Comparison of ENCODE assay signal across 15 mouse cellular contexts in genomic region chr15:25947383-25947782, GRCm38 (mm10).
"Had no signal": no experiment of that assay in that cellular context is flagged by ENCODE, and none has a peak within 500 bp of the region (broad histone marks: within the 10 kb centered on the region; RNA-seq: fewer than 3 reads in every experiment).

No protein-coding gene starts in this region.

- H3K9me3 ChIP-seq: limb, embryonic 15.5 days; liver, embryonic 13.5 days; midbrain, embryonic 13.5 days; neural tube, embryonic 15.5 days had no signal

- H3K27ac ChIP-seq: kidney, postnatal 0 days; limb, embryonic 15.5 days; liver, embryonic 13.5 days; midbrain, embryonic 13.5 days; neural tube, embryonic 15.5 days; stomach, postnatal 0 days had no signal

- H3K4me3 ChIP-seq: limb, embryonic 15.5 days; liver, embryonic 13.5 days; midbrain, embryonic 13.5 days; myocyte; neural tube, embryonic 15.5 days had no signal

- H3K4me1 ChIP-seq: limb, embryonic 15.5 days; neural tube, embryonic 15.5 days had no signal

- DNase-seq: kidney, adult 2 months; kidney, postnatal 36 days; layer of hippocampus, adult 9-11 months; layer of hippocampus, postnatal 36 days; liver, embryonic 13.5 days; lung, adult 18-20 months; right cerebral cortex, adult 18-20 months; right cerebral cortex, postnatal 25 days; thymus, postnatal 4 days had no signal

- H3K4me2 ChIP-seq: limb, embryonic 15.5 days; liver, embryonic 13.5 days; midbrain, embryonic 13.5 days; neural tube, embryonic 15.5 days had no signal

- H3K36me3 ChIP-seq: limb, embryonic 15.5 days; liver, embryonic 13.5 days; midbrain, embryonic 13.5 days; neural tube, embryonic 15.5 days had no signal

- ATAC-seq: midbrain, embryonic 13.5 days had no signal

- H3K9ac ChIP-seq: limb, embryonic 15.5 days; liver, embryonic 13.5 days; midbrain, embryonic 13.5 days; neural tube, embryonic 15.5 days had no signal

- H3K27me3 ChIP-seq: limb, embryonic 15.5 days; liver, embryonic 13.5 days; midbrain, embryonic 13.5 days; neural tube, embryonic 15.5 days had no signal
